Mouse (Mus musculus) myocyte (in vitro differentiated cells): Measurements from ENCODE around the gene Cad. TPM values are rescaled to one million over a fixed set of nuclear protein-coding genes. Genes with fewer than 3 reads are reported as not detected.
A peak's percentile ranks its signal among the peaks of the same experiment; 100 is the strongest.

Source experiments
- H3K27me3 ChIP-seq: one replicate; pipeline ENCODE4 v1.6.1; 2011; ENCODE audit not compliant: control insufficient read depth, insufficient read depth, insufficient read length
- H3K36me3 ChIP-seq: one replicate; pipeline ENCODE4 v1.6.1; 2011; ENCODE audit not compliant: control insufficient read depth, insufficient read depth
- H3K4me2 ChIP-seq: one replicate; pipeline ENCODE4 v1.6.1; 2011; ENCODE audit warnings: low read depth, control low read depth
- H3K4me3 ChIP-seq: one replicate; pipeline ENCODE4 v1.5.1; 2011; ENCODE audit warnings: mild to moderate bottlenecking, control low read depth, moderate library complexity
- H3K79me2 ChIP-seq: one replicate; pipeline ENCODE4 v1.6.1; 2011; ENCODE audit not compliant: control insufficient read depth, insufficient read depth
- H3ac ChIP-seq: one replicate; pipeline ENCODE4 v1.6.1; 2011; ENCODE audit not compliant: control insufficient read depth, insufficient read length
- CEBPB ChIP-seq: IDR thresholded peaks from 2 replicates; pipeline ENCODE4 v1.6.1; 2011; ENCODE audit warnings: mild to moderate bottlenecking, moderate library complexity; ENCODE audit not compliant: poor library complexity, insufficient read depth, severe bottlenecking
- E2F4 ChIP-seq: IDR thresholded peaks from one replicate; pipeline ENCODE4 v1.6.1; 2011; ENCODE audit warnings: mild to moderate bottlenecking, control low read depth, moderate library complexity; ENCODE audit not compliant: insufficient read depth
- MAX ChIP-seq: IDR thresholded peaks from one replicate; pipeline ENCODE4 v1.6.1; 2011; ENCODE audit warnings: low read depth, mild to moderate bottlenecking, control low read depth
- MYOD1 ChIP-seq, 3 experiments: IDR thresholded peaks; one replicate each; pipeline ENCODE4 v1.6.1; 2011; ENCODE audit warnings: control low read depth in 2 of 3, low read depth in 2 of 3, mild to moderate bottlenecking in 2 of 3, moderate library complexity in 1 of 3; ENCODE audit not compliant: insufficient read length in 2 of 3, control insufficient read depth in 1 of 3
- MYOG ChIP-seq, 3 experiments: IDR thresholded peaks; one replicate each; pipeline ENCODE4 v1.6.1; 2011; ENCODE audit warnings: control low read depth in 2 of 3, low read depth in 2 of 3, mild to moderate bottlenecking in 2 of 3; ENCODE audit not compliant: insufficient read length in 2 of 3, control insufficient read depth in 1 of 3, insufficient read depth in 1 of 3
- POLR2A ChIP-seq: IDR thresholded peaks from one replicate; pipeline ENCODE4 v1.6.1; 2011; ENCODE audit warnings: low read depth, mild to moderate bottlenecking, control low read depth, moderate library complexity; ENCODE audit not compliant: insufficient read length
- POLR2AphosphoS2 ChIP-seq: IDR thresholded peaks from one replicate; pipeline ENCODE4 v1.6.1; 2011; ENCODE audit warnings: low read depth, control low read depth; ENCODE audit not compliant: insufficient read length
- REST ChIP-seq: IDR thresholded peaks from one replicate; pipeline ENCODE4 v1.6.1; 2011; ENCODE audit warnings: mild to moderate bottlenecking, control low read depth, moderate library complexity; ENCODE audit not compliant: insufficient read depth, insufficient read length
- SRF ChIP-seq: IDR thresholded peaks from one replicate; pipeline ENCODE4 v1.6.1; 2011; ENCODE audit warnings: low read depth; ENCODE audit not compliant: control insufficient read depth, insufficient read length
- TCF12 ChIP-seq: IDR thresholded peaks from one replicate; pipeline ENCODE4 v1.6.1; 2011; ENCODE audit warnings: mild to moderate bottlenecking, control low read depth; ENCODE audit not compliant: poor library complexity, insufficient read depth, severe bottlenecking
- TCF3 ChIP-seq: IDR thresholded peaks from one replicate; pipeline ENCODE4 v1.6.1; 2011; ENCODE audit warnings: low read depth, control low read depth; ENCODE audit not compliant: insufficient read length
- USF1 ChIP-seq: IDR thresholded peaks from one replicate; pipeline ENCODE4 v1.6.1; 2011; ENCODE audit warnings: low read depth, mild to moderate bottlenecking, control low read depth, moderate library complexity
- polyA plus RNA-seq: library from polyadenylated mRNA; unstranded; fragments of >200 nt; fragmentation: generic; extraction: Trizol; gene quantifications from one replicate; pipeline ENCODE4 v1.2.1, GENCODE M21; 2012; ENCODE audit warnings: missing spikeins

Gene Cad
- polyA plus RNA-seq, 1 experiment, result 31.5 TPM

DNA sequence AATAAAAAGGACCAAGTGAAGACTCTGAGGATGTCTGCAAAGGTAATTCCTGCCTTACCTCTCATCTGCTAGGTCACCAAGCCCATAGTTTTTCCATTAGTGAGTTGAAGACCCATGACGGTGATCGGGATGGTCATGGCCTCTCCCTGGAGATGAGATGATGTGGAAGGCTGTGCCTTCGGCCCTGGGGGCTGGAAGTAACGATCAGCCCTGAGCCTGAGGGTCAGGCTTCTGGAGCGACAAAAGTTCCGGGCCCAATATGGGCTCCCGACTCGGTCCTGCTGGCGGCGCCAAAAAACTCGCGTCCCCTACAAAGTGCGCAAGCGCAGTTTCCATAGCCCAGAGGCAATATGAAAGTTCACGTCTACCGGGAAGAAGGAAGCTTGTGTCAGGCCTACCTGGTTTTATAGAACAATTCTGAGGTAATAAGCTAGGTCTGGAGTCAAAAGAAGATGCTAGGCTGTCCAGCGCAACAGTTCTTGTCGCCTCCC lies 53.5 kb downstream of the Cad start, which contains the start of gene Slc30a3:
Gene Slc30a3 (minus strand): TSS at position 238 of the 491 bp plus-strand sequence.
- H3ac ChIP-seq, result no peak within 1 kb of the TSS
- no peak for TF ChIP-seq E2F4
- TF ChIP-seq POLR2A, result no peak
- no peak for TF ChIP-seq TCF12
- no peak for TF ChIP-seq CEBPB
- no peak for TF ChIP-seq MYOD1 (IDR thresholded peaks at IDR 0.05; ENCODE audit: control insufficient read depth in 1 of 3, insufficient read length in 2 of 3, low read depth in 2 of 3)
- no peak for TF ChIP-seq POLR2AphosphoS2
- TF ChIP-seq SRF, result no peak
- no peak for TF ChIP-seq TCF3
- H3K4me2 ChIP-seq, result no peak within 1 kb of the TSS
- H3K27me3 ChIP-seq, result peaks cover 20% of the 10 kb centered on the region
- H3K36me3 ChIP-seq, result no peaks in the 10 kb centered on the region
- H3K79me2 ChIP-seq, result no peaks in the 10 kb centered on the region
- no peak within 1 kb of the TSS for H3K4me3 ChIP-seq

DNA sequence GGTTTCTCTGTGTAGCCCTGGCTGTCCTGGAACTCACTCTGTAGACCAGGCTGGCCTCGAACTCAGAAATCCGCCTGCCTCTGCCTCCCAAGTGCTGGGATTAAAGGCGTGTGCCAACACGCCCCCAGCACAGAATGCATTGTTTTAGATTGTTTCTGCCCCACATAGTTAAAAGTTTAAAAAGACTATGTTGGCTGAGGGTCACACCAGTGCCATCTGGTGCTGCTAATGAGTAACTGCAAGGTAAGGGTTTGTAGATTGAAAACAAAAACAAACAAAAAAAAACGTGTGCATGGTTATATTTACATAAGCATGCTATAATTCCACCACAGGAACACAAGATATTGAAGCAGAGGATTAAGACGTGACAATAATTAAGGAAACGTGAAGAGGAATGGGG lies 56.2 kb downstream of the Cad start:
- Histone ChIP-seq H3K4me2 (no peak overlapping the region), H3K4me3 (no peak overlapping the region), H3K36me3 (no peaks in the 10 kb centered on the region), H3ac (no peak overlapping the region), H3K79me2 (no peaks in the 10 kb centered on the region), H3K27me3 (peaks cover 8% of the 10 kb centered on the region)
- TF ChIP-seq E2F4 (no peak), MYOG (IDR thresholded peaks at IDR 0.05; ENCODE audit: control insufficient read depth in 1 of 3, insufficient read depth in 1 of 3, insufficient read length in 2 of 3, low read depth in 2 of 3) (no peak), TCF3 (no peak), POLR2AphosphoS2 (no peak), USF1 (no peak), TCF12 (no peak), REST (no peak), MYOD1 (IDR thresholded peaks at IDR 0.05; ENCODE audit: control insufficient read depth in 1 of 3, insufficient read length in 2 of 3, low read depth in 2 of 3) (no peak), MAX (no peak), SRF (no peak), POLR2A (no peak), CEBPB (no peak)

DNA sequence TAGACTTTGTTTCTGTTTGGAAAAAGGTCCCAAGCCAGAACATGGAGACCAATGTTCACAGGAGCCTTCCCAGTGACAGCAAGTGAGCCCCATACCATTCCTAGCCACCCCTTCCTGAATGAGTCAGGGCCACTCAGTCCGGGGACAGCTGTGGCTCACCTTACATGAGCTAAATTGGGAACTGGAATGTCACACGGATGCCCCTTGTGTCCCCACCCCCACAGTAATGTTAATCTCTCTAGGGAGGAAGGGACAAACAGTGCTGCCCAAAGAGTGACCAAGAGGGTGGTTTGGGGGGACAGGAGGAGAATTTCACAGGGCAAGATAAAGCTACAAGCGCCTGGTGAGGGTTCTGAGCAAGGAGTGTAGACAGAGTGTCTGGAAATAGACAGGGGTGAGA lies 61.8 kb downstream of the Cad start, which contains the start of gene Trim54:
Gene Trim54 (plus strand): TSS at position 359 of the 400 bp plus-strand sequence.
- peaks cover 9% of the 10 kb centered on the region for H3K79me2 ChIP-seq
- H3K4me2 ChIP-seq, result peak within 1 kb of the TSS; percentile 55
- H3ac ChIP-seq, result no peak within 1 kb of the TSS
- no peaks in the 10 kb centered on the region for H3K36me3 ChIP-seq
- no peak for TF ChIP-seq SRF
- peak; percentile 11 to 90 (median 64) for TF ChIP-seq MYOD1 (IDR thresholded peaks at IDR 0.05; ENCODE audit: control insufficient read depth in 1 of 3, insufficient read length in 2 of 3, low read depth in 2 of 3)
- TF ChIP-seq CEBPB, result no peak
- no peak for TF ChIP-seq TCF3
- peak; percentile 11 for TF ChIP-seq POLR2A
- peak; percentile 30 for TF ChIP-seq TCF12
- no peak for TF ChIP-seq E2F4
- TF ChIP-seq USF1, result no peak
- TF ChIP-seq MYOG (IDR thresholded peaks at IDR 0.05; ENCODE audit: control insufficient read depth in 1 of 3, insufficient read depth in 1 of 3, insufficient read length in 2 of 3, low read depth in 2 of 3), result peak; percentile 56 to 96 (median 90)
- no peak for TF ChIP-seq REST
- TF ChIP-seq MAX, result no peak
- TF ChIP-seq POLR2AphosphoS2, result no peak
- no peaks in the 10 kb centered on the region for H3K27me3 ChIP-seq
- H3K4me3 ChIP-seq, result peak within 1 kb of the TSS; percentile 33

DNA sequence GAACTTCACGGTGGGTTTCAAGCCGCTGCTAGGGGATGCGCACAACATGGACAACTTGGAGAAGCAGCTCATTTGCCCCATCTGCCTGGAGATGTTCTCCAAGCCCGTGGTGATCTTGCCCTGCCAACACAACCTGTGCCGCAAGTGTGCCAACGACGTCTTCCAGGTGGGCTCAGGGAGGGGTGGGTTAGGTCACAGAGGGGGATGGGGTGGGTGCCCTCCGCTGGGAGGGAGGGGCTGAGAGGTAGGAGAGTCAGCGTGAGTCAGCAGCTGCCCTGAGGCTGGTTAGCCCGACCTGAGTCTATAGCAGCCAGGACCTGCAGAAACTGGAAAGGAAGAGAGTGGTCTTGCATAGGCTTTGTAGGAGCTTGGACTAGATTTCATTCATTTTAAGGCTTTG lies 62.3 kb downstream of the Cad start:
- TF ChIP-seq POLR2A (peak; percentile 16), SRF (no peak), MAX (no peak)
- no peaks in the 10 kb centered on the region for H3K27me3 ChIP-seq
- no peaks in the 10 kb centered on the region for H3K36me3 ChIP-seq
- H3K4me2 ChIP-seq, result peak overlapping the region; percentile 55
- peak overlapping the region; percentile 33 for H3K4me3 ChIP-seq
- H3ac ChIP-seq, result no peak overlapping the region
- peaks cover 9% of the 10 kb centered on the region for H3K79me2 ChIP-seq

DNA sequence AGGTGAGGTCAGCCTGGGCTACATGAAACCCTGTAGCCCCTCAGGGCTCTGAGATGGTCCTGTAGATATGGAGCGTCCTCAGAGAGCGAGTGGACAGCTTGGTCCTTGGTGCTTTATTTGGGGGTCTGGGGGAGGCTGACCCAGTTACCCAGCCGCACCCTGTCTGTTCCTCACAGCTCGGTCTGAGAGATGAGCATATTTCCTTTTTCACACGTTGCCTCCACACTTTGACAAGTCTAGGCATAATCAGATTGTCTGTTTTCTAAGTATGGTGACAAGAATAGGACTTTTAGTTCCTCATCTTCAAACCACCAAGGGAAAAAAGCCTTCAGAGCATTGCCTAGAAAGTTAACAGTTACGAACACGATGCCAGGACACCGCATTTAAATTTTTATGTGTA lies 66.5 kb downstream of the Cad start:
- H3ac ChIP-seq, result no peak overlapping the region
- TF ChIP-seq CEBPB (no peak), E2F4 (no peak), POLR2A (no peak), REST (no peak), TCF3 (no peak), MYOD1 (IDR thresholded peaks at IDR 0.05; ENCODE audit: control insufficient read depth in 1 of 3, insufficient read length in 2 of 3, low read depth in 2 of 3) (no peak), SRF (no peak), MAX (no peak), MYOG (IDR thresholded peaks at IDR 0.05; ENCODE audit: control insufficient read depth in 1 of 3, insufficient read depth in 1 of 3, insufficient read length in 2 of 3, low read depth in 2 of 3) (no peak), TCF12 (no peak), POLR2AphosphoS2 (no peak), USF1 (no peak)
- H3K4me2 ChIP-seq, result peak overlapping the region; percentile 50
- H3K4me3 ChIP-seq, result no peak overlapping the region
- no peaks in the 10 kb centered on the region for H3K27me3 ChIP-seq
- peaks cover 9% of the 10 kb centered on the region for H3K79me2 ChIP-seq
- no peaks in the 10 kb centered on the region for H3K36me3 ChIP-seq
